Mouse (Mus musculus): ENCODE measurements around the gene Capn7.
A peak's percentile ranks its signal among the peaks of the same experiment; 100 is the strongest.

Gene Capn7

DNA sequence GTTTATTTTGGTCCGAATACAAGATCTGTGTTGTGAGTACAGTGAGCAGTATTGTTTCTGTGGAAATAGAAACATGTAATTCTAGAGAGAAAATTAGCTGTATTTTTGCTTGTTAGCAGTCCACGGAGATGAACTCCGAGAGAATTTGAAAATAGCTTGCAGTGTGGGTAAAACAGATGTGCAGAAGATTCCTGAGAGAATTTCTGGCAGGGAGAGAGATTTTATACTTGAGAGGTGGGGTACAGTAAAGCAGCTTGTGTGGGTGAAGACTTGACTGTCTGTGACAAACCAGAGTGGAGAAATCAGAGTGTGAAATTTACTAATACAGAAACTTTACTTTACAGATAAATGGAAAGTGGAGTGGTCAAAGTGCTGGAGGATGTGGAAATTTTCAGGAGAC, 32.9 kb downstream of the Capn7 start:
- TF ChIP-seq POU5F1 (IDR thresholded peaks at IDR 0.05; ENCODE audit: borderline replicate concordance, low read length), result no peak
- TF ChIP-seq CTCF (conservative IDR thresholded peaks at IDR 0.05; ENCODE audit: low read length), result no peak
- TF ChIP-seq NANOG (IDR thresholded peaks at IDR 0.05; ENCODE audit: borderline replicate concordance, low read length), result no peak
- Histone ChIP-seq H3K36me3 (ENCODE audit: insufficient read depth, low read length) (peaks cover 70% of the 10 kb centered on the region), H3K9me3 (ENCODE audit: low read length) (no peaks in the 10 kb centered on the region), H3K4me1 (replicated peaks; ENCODE audit: low read depth, low read length) (no peaks in the 10 kb centered on the region), H3K4me3 (replicated peaks; ENCODE audit: low read length) (no peak overlapping the region), H3K27me3 (ENCODE audit: insufficient read depth, low read length) (no peaks in the 10 kb centered on the region)

DNA sequence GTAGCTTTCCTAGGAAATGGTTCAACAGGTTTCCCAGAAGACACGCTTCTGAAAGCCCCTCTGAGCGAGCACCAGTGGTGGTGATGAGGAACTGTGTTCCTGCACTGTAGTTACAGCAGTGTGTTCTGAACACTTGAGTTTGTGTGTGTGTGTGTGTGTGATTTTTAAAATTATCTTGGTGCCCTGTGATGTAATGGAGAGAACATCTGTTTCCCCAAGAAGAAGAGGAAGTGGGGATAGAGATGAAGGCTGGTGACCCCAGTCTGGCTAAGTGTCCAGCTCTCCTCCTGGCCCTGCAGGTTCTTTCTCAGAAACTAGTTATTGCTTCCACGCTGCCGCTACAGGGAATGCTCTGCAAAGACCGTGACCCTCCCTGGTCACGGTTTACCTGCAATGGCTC, 38.0 kb downstream of the Capn7 start:
- no peak overlapping the region for H3K4me3 ChIP-seq (replicated peaks; ENCODE audit: low read length)
- H3K36me3 ChIP-seq (ENCODE audit: insufficient read depth, low read length), result peaks cover 63% of the 10 kb centered on the region
- H3K9me3 ChIP-seq (ENCODE audit: low read length), result no peaks in the 10 kb centered on the region
- no peak for TF ChIP-seq POU5F1 (IDR thresholded peaks at IDR 0.05; ENCODE audit: borderline replicate concordance, low read length)
- no peaks in the 10 kb centered on the region for H3K4me1 ChIP-seq (replicated peaks; ENCODE audit: low read depth, low read length)
- H3K27me3 ChIP-seq (ENCODE audit: insufficient read depth, low read length), result no peaks in the 10 kb centered on the region

DNA sequence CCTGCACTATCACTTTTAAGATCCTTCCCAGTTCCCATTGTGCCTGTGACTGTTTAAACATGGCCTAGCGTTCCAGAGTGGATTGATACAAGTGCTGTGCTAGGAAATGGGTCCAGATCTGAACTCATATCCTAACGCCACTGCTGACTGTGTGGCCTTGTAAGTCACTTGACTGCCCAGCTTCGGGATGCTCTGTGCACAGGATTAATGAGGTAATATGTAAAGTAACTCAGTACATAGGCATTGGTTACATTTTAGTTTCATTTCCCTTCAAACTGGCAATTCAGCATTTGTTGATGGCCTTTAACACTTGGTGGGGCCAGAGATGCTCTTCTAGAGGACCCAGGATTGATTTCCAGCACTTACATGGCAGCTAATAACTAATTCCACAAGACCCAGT, 39.9 kb downstream of the Capn7 start:
- TF ChIP-seq CTCF (conservative IDR thresholded peaks at IDR 0.05; ENCODE audit: low read length) (no peak), NANOG (IDR thresholded peaks at IDR 0.05; ENCODE audit: borderline replicate concordance, low read length) (no peak)
- peaks cover 44% of the 10 kb centered on the region for H3K36me3 ChIP-seq (ENCODE audit: insufficient read depth, low read length)
- H3K4me3 ChIP-seq (replicated peaks; ENCODE audit: low read length), result no peak overlapping the region

DNA sequence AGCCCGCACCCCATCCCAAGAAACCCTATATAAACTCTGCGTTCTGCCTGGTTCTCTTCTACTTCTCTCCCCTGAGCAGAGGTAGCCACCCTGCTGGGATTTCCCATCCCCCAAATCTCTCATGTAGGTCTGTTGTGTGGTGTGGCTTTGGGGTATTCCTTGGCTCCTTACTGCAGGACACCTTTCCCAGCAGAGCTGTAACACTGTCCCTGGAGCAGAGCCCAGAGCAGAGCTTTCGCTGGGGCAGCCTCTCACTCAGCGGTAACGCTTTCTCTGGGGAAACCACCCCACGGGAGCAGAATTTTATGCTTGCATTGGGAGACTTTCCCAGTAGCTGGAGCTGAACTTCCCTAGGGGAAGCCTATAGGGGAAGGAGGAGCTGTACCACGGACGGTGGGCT, 45.8 kb downstream of the Capn7 start:
- Histone ChIP-seq H3K4me3 (replicated peaks; ENCODE audit: low read length) (no peak overlapping the region), H3K9me3 (ENCODE audit: low read length) (no peaks in the 10 kb centered on the region), H3K27me3 (ENCODE audit: insufficient read depth, low read length) (no peaks in the 10 kb centered on the region; the same call in 1 of the 2 replicates), H3K4me1 (replicated peaks; ENCODE audit: low read depth, low read length) (peaks cover 24% of the 10 kb centered on the region), H3K36me3 (ENCODE audit: insufficient read depth, low read length) (no peaks in the 10 kb centered on the region)
- no peak for TF ChIP-seq POU5F1 (IDR thresholded peaks at IDR 0.05; ENCODE audit: borderline replicate concordance, low read length)
- no peak for TF ChIP-seq NANOG (IDR thresholded peaks at IDR 0.05; ENCODE audit: borderline replicate concordance, low read length)
- TF ChIP-seq CTCF (conservative IDR thresholded peaks at IDR 0.05; ENCODE audit: low read length), result no peak

More for the DNA sequence above, 39.9 kb downstream of the Capn7 start:
- Histone ChIP-seq H3K9me3 (ENCODE audit: low read length) (no peaks in the 10 kb centered on the region), H3K27me3 (ENCODE audit: insufficient read depth, low read length) (no peaks in the 10 kb centered on the region), H3K4me1 (replicated peaks; ENCODE audit: low read depth, low read length) (no peaks in the 10 kb centered on the region)

DNA sequence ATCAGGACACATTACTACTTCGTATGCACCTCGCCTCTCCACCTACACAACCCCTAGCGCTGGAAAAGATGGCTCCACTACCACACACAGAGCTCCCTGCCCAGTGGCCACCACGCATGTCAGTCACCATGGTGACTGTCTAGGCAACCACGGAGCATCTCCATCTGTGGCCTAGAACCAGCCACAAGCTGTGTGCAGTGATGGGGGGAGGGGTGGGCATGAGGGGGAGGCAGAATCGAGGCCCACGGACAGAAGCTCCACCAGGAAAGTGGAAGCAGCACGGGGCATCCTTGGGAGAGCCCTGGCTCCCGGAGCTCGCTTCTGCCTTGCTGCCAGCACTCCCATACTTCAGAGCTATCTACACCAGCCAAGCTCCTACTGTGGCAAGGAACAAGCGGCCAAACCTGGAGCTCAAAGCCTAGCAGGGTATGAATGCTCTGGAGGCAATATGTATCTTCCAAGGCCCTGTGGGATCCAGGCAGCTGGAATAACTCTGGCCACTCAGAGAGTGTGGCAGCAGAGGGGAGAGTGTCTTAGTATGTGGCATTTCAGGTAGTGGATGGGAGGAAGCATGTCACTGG, 47.1 kb downstream of the Capn7 start:
- Histone ChIP-seq H3K9me3 (ENCODE audit: low read length) (no peaks in the 10 kb centered on the region), H3K36me3 (ENCODE audit: insufficient read depth, low read length) (no peaks in the 10 kb centered on the region), H3K27me3 (ENCODE audit: insufficient read depth, low read length) (no peaks in the 10 kb centered on the region; the same call in 1 of the 2 replicates), H3K4me3 (replicated peaks; ENCODE audit: low read length) (no peak overlapping the region), H3K4me1 (replicated peaks; ENCODE audit: low read depth, low read length) (peaks cover 24% of the 10 kb centered on the region)
- TF ChIP-seq NANOG (IDR thresholded peaks at IDR 0.05; ENCODE audit: borderline replicate concordance, low read length), result no peak
- no peak for TF ChIP-seq CTCF (conservative IDR thresholded peaks at IDR 0.05; ENCODE audit: low read length)
- no peak for TF ChIP-seq POU5F1 (IDR thresholded peaks at IDR 0.05; ENCODE audit: borderline replicate concordance, low read length)

DNA sequence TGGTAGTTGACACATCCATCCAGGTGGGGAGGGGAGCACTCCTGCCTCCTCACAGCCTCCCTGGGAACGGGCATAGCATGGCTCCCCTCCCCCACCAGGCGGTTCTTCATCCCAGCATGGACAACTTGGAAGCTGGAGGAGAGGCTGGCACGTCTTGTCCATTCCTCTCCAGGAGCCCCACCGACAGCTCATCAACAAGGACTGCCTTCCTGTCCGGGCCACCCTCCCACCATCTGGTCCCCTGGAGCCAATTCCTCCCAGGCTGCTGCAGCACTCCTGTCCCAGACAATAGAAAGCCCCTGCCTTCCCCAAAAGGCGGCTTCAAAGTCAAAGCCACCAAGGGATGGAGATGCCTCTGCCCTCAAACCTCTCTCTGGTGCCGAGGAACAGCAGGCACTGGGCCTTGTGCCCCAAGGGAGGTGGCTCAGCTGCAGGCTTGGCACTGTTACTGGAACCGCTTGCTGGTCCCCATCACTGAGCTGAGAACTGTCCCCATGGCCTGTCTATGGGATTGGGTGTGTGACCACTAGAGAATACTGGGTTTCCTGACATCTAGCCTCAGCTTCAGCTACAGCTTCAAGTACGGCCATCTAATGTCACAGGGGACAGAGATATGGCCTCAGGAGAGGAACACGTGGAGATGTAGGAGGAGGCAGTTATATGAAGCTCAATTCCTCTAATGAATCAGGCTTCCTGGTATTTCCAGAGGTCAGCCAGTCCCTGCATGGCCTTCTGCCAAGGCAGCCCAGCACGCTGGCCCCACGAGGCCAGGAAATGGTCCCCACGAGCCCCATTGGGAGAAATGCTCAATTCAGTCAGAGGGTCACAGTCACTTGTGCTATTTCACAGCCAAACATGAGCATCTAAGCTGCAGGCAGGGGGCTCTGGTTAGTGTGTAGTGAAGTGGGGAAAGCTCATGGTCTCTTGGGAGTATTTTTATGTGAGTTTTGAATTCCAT, 48.2 kb downstream of the Capn7 start:
- Histone ChIP-seq H3K36me3 (ENCODE audit: insufficient read depth, low read length) (no peaks in the 10 kb centered on the region), H3K4me1 (replicated peaks; ENCODE audit: low read depth, low read length) (peaks cover 29% of the 10 kb centered on the region), H3K27me3 (ENCODE audit: insufficient read depth, low read length) (no peaks in the 10 kb centered on the region; the same call in 1 of the 2 replicates), H3K4me3 (replicated peaks; ENCODE audit: low read length) (0 out of 2 replicates have a peak overlapping the region, but pooled peaks have one; percentile 5), H3K9me3 (ENCODE audit: low read length) (no peaks in the 10 kb centered on the region)
- TF ChIP-seq POU5F1 (IDR thresholded peaks at IDR 0.05; ENCODE audit: borderline replicate concordance, low read length) (no peak), CTCF (conservative IDR thresholded peaks at IDR 0.05; ENCODE audit: low read length) (no peak), NANOG (IDR thresholded peaks at IDR 0.05; ENCODE audit: borderline replicate concordance, low read length) (no peak)

DNA sequence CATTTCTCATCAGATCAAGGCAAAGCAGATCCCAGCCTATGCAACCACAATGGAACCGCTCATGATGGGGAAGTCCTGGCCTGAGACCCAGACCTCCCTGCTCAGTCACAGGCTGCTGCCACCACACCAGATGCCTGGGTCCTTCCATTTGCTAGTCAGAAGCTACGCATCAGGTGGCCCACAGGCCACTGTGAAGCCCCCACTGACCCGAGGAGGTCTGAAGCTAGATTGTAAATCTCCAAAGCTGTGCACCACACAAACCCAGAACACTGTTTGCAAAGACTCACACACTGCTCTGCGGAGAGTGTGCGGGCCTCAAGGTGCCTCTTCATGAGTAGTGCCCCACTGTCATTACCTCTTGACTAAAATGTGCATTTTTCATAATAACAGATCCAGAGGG, 49.0 kb downstream of the Capn7 start:
- Histone ChIP-seq H3K4me1 (replicated peaks; ENCODE audit: low read depth, low read length) (peaks cover 32% of the 10 kb centered on the region), H3K27me3 (ENCODE audit: insufficient read depth, low read length) (no peaks in the 10 kb centered on the region; the same call in 1 of the 2 replicates), H3K9me3 (ENCODE audit: low read length) (no peaks in the 10 kb centered on the region), H3K36me3 (ENCODE audit: insufficient read depth, low read length) (no peaks in the 10 kb centered on the region), H3K4me3 (replicated peaks; ENCODE audit: low read length) (no peak overlapping the region)
- TF ChIP-seq POU5F1 (IDR thresholded peaks at IDR 0.05; ENCODE audit: borderline replicate concordance, low read length) (no peak), NANOG (IDR thresholded peaks at IDR 0.05; ENCODE audit: borderline replicate concordance, low read length) (no peak), CTCF (conservative IDR thresholded peaks at IDR 0.05; ENCODE audit: low read length) (no peak)

DNA sequence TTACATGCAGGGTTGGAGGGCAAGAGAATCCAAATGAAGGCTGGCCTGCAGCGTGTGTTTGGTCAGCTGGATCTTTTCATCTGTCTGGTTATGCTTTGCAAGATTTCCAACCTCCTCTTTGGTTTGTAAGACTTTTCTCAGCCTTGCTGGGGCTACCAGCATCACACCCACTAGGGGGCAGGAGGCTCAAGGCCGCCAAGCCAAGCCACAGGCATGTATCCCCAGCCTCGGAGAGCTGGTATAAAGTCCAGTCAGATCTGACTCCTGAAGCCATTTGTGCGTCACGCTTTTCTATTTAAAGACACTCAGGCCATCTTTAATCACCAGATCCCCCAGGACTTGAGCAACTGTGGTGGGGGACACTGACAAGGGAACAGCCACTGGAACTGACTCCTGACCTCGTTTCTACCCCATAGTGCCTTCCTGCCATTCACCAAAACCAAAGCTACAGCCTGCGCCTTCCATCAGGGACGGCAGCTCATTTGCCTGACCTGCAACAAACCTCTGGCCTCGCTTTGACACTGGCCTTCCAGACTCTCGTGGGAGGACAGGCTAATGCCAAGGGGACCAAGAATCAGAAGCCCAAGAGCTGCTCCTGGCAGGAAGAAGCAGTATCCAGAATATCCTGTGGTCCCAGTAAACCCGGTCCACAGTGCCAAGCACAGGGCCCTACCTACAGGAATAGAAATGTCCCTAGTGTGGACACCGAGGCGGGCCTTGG, 49.7 kb downstream of the Capn7 start:
- no peak overlapping the region for H3K4me3 ChIP-seq (replicated peaks; ENCODE audit: low read length)
- H3K36me3 ChIP-seq (ENCODE audit: insufficient read depth, low read length), result no peaks in the 10 kb centered on the region
- TF ChIP-seq CTCF (conservative IDR thresholded peaks at IDR 0.05; ENCODE audit: low read length) (peak; percentile 60), POU5F1 (IDR thresholded peaks at IDR 0.05; ENCODE audit: borderline replicate concordance, low read length) (no peak), NANOG (IDR thresholded peaks at IDR 0.05; ENCODE audit: borderline replicate concordance, low read length) (no peak)
- H3K9me3 ChIP-seq (ENCODE audit: low read length), result no peaks in the 10 kb centered on the region
- peaks cover 32% of the 10 kb centered on the region for H3K4me1 ChIP-seq (replicated peaks; ENCODE audit: low read depth, low read length)
- H3K27me3 ChIP-seq (ENCODE audit: insufficient read depth, low read length), result no peaks in the 10 kb centered on the region; the same call in 1 of the 2 replicates

All from E14TG2a.4 (cell line).